Mouse (Mus musculus) intestine, postnatal 0 days (tissue): ENCODE data around the gene 3110040M04Rik. TPM values are rescaled to one million over a fixed set of nuclear protein-coding genes. Genes with fewer than 3 reads are reported as not detected.
"Not testable (repeated sequence)": the region's sequence is repeated elsewhere in the genome, so short reads cannot be mapped to it uniquely, and the experiment has no call there.

Experiments used
- ATAC-seq: fragments of 200-750 bp; cut with Nextera tagmentation; 2 replicates; pipeline ENCODE4 v1.8.0; 2017; ENCODE audit warnings: mild to moderate bottlenecking, moderate TSS enrichment, moderate library complexity
- H3K27ac ChIP-seq: fragments of 300-500 bp; sonication (generic); 2 replicates; pipeline ENCODE4 v1.5.1; 2014; ENCODE audit warnings: mild to moderate bottlenecking, low read depth, low read length, moderate library complexity
- H3K27me3 ChIP-seq: fragments of 300-500 bp; sonication (generic); replicated peaks from 2 replicates; pipeline ENCODE4 v1.6.1; 2014; ENCODE audit warnings: low read length, mixed read lengths; ENCODE audit not compliant: control insufficient read depth, insufficient read depth
- H3K36me3 ChIP-seq: fragments of 300-500 bp; sonication (generic); 2 replicates; pipeline ENCODE4 v1.6.1; 2014; ENCODE audit warnings: mild to moderate bottlenecking, moderate library complexity; ENCODE audit not compliant: control insufficient read depth, insufficient read depth
- H3K4me1 ChIP-seq: fragments of 300-500 bp; sonication (generic); replicated peaks from 2 replicates; pipeline ENCODE4 v1.6.1; 2014; ENCODE audit warnings: antibody characterized with exemption, low read length, mixed read lengths; ENCODE audit not compliant: control insufficient read depth, insufficient read depth
- H3K4me2 ChIP-seq: fragments of 300-500 bp; sonication (generic); replicated peaks from 2 replicates; pipeline ENCODE4 v1.6.1; 2014; ENCODE audit warnings: low read depth, mild to moderate bottlenecking, moderate library complexity
- H3K4me3 ChIP-seq: fragments of 300-500 bp; sonication (generic); 2 replicates; pipeline ENCODE4 v1.5.1; 2014; ENCODE audit warnings: low read depth, low read length
- H3K9ac ChIP-seq: fragments of 300-500 bp; sonication (generic); 2 replicates; pipeline ENCODE4 v1.6.1; 2014; ENCODE audit warnings: mild to moderate bottlenecking, low read depth, low read length
- H3K9me3 ChIP-seq: fragments of 300-500 bp; sonication (generic); 2 replicates; pipeline ENCODE4 v1.6.1; 2016; ENCODE audit warnings: mixed run types; ENCODE audit not compliant: control insufficient read depth
- CTCF ChIP-seq: sonication (generic); IDR thresholded peaks from 2 replicates; pipeline ENCODE4 v1.5.1; 2016; ENCODE audit warnings: low read depth, mild to moderate bottlenecking, control low read depth, antibody characterized with exemption, moderate library complexity
- WGBS: fragments of 180-500 bp; shearing (Covaris S2); extraction: QIAGEN DNeasy Blood & Tissue Kit; methylation state at CpG from one replicate; pipeline ENCODE4 v1.1.7; 2014; 5-methylcytosine and 5-hydroxymethylcytosine counted together
- polyA plus RNA-seq: library from polyadenylated mRNA; unstranded; fragments of >200 nt; fragmentation: Nextera tagmentation; extraction: Ambion mirVana; gene quantifications from 2 replicates; pipeline ENCODE4 v1.2.1, GENCODE M21; 2015

Gene 3110040M04Rik
- polyA plus RNA-seq, 1 experiment from 2014 or later, result not detected

DNA sequence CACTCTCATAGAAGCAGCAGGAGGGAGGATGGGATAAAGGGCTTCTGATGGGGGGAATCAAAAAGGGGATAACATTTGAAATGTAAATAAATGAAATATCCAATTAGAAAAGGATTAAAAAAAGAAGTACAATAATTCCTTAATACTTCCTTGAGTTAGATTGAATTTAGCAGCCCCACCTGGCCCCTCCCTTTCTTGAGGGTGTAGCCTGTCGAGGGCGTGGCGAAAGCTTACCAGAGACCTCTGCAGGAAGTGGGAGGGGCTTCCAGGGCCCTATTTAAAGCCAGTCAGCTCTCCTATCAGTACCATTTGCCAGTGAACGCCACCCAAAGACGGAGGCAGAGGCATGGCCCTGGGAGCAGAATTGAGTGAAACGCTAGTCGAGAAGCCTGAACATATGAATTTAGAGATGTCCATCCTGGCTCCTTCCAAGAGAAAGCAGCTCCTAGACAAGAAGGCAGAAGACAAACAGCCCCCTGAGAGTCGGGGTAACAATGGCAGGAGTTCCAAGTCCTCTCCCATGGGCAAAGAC is 6.0 kb downstream of the 3110040M04Rik start, which contains the start of gene Gm47996:
Gene Gm47996 (plus strand): TSS at position 308 of the 532 bp plus-strand sequence.
- 94% methylated on average over 4 of the region's 8 CpGs for WGBS
- H3K4me1 ChIP-seq, H3K9me3 ChIP-seq, H3K27me3 ChIP-seq, H3K27ac ChIP-seq, H3K4me3 ChIP-seq, H3K9ac ChIP-seq, H3K4me2 ChIP-seq, ATAC-seq, H3K36me3 ChIP-seq: not testable (repeated sequence)

DNA sequence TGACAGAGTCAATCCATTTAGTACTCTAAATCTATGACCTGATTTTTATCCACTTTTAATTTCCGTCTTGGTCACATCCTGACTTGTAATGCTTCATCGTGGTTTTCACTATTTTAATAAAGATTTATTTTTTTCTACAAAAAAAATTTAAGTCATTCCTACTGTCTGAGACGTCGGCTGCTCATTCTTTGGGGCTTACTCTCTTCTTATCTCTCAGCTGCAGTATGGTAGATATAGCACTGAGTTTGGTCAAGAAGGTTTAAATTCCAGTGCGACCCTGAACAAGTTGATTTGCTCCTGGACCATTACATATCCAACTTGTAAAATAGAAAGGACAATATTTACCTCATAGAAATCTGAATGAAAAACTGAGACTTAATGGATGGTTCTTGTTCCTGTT is 7.7 kb downstream of the 3110040M04Rik start:
- not testable (repeated sequence) for H3K36me3 ChIP-seq, ATAC-seq, H3K4me3 ChIP-seq, H3K9me3 ChIP-seq, H3K27me3 ChIP-seq, H3K4me2 ChIP-seq, H3K9ac ChIP-seq, H3K27ac ChIP-seq, H3K4me1 ChIP-seq
- 85% methylated on average over 5 of the region's 5 CpGs for WGBS

DNA sequence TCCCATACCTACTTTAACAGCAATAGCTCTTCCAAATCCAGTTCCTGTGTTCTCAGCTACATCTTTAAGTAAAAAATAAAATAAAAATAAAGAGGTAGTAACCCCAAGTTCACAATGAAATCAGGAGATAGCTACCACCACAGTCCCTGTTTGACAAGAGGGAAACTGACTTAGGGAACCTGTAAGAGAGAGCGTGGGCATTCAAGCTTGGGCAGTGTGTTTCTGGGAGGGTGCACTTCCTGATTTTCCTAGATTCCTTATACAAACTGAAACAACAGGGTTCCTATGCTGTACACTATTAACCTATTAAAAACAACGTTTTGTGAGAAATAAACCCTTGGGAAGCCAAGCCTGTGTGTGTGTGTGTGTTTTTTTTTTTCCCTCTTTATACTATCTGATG is 10.9 kb downstream of the 3110040M04Rik start:
- TF ChIP-seq CTCF, result no peak
- no peaks in the 10 kb centered on the region for H3K36me3 ChIP-seq
- H3K9ac ChIP-seq, result no peak overlapping the region
- no peak for ATAC-seq
- H3K9me3 ChIP-seq, result no peaks in the 10 kb centered on the region
- no peaks in the 10 kb centered on the region for H3K27me3 ChIP-seq
- H3K27ac ChIP-seq, result no peak overlapping the region
- 61% methylated on average over 2 of the region's 2 CpGs for WGBS
- H3K4me1 ChIP-seq, result peaks cover 3% of the 10 kb centered on the region; the same call in 1 of the 2 replicates
- H3K4me3 ChIP-seq, result no peak overlapping the region
- no peak overlapping the region for H3K4me2 ChIP-seq

DNA sequence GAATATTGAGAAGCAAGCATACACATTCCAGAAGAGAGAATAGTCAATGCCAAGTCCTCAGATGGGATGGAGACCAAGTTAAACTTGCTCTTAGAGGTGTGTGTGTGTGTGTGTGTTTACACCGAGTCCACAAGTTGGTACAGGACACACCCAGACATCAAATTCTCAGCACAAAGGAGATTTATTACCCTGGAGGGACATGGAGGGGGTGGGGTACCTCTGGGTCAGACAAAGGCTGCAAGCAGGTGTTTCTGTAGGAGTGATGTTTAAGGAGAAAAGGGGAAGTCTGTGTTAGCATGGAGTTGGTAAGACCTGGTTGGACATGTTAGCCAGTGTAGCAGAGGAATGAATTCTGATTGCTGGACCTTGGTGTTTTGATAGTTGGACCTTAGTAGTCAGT is 12.1 kb downstream of the 3110040M04Rik start:
- Histone ChIP-seq H3K27ac (no peak overlapping the region; the same call in 1 of the 2 replicates), H3K27me3 (no peaks in the 10 kb centered on the region), H3K36me3 (no peaks in the 10 kb centered on the region), H3K9ac (no peak overlapping the region), H3K4me2 (peak overlapping the region; percentile 9; the same call in 1 of the 2 replicates), H3K4me1 (peaks cover 3% of the 10 kb centered on the region; the same call in 1 of the 2 replicates), H3K4me3 (no peak overlapping the region), H3K9me3 (no peaks in the 10 kb centered on the region)
- TF ChIP-seq CTCF, result no peak
- ATAC-seq, result peak; percentile 54; the same call in 1 of the 2 replicates
- 26% methylated on average over 1 of the region's 1 CpGs for WGBS

DNA sequence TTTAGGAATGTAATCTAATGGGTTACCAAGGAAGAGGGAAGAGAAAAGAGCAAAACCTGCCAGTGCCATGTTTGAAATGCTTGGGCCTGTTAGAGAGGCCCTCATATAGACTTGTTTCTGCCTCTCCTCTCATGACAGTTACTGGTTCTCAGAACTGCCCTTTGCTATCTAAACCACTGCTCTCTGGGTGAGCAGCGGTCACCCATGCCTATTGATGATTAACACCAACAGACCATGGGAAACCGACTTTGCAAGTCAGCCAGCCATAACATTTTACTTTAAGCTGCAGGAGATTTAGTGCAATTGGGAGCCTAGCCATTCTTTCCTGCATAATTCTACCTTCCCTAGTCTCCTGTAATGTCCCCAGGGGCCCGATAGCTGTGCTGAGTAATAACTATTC is 12.5 kb downstream of the 3110040M04Rik start:
- H3K9ac ChIP-seq, result no peak overlapping the region
- peaks cover 3% of the 10 kb centered on the region; the same call in 1 of the 2 replicates for H3K4me1 ChIP-seq
- H3K36me3 ChIP-seq, result no peaks in the 10 kb centered on the region
- H3K4me2 ChIP-seq, result peak overlapping the region; percentile 9; the same call in 1 of the 2 replicates
- WGBS, result 40% methylated on average over 3 of the region's 3 CpGs
- no peaks in the 10 kb centered on the region for H3K27me3 ChIP-seq
- no peak for TF ChIP-seq CTCF
- H3K4me3 ChIP-seq, result no peak overlapping the region
- no peaks in the 10 kb centered on the region for H3K9me3 ChIP-seq
- 0 out of 2 replicates have a peak, but pooled peaks have one; percentile 25 for ATAC-seq
- H3K27ac ChIP-seq, result no peak overlapping the region; the same call in none of the 2 replicates

DNA sequence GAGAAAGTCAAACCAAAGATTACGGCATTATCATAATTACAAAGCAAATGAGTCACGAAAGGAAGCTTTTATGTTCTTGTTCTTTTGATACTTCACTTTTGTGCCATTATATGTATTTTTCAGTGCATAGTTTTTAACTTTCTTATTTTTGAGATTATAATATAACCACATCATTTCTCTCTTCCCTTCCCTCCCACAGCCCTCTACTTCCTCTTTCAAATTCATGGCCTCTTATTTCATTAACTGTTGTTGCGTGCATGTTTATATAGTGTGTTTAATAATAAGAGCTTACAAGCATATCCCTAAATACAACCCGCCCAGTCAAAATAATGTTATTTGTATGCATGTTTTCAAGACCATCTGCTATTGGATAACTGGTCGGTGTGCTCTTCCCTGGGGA is 15.1 kb downstream of the 3110040M04Rik start:
- Histone ChIP-seq H3K27me3 (no peaks in the 10 kb centered on the region), H3K4me2 (no peak overlapping the region), H3K9me3 (no peaks in the 10 kb centered on the region), H3K36me3 (no peaks in the 10 kb centered on the region), H3K9ac (no peak overlapping the region), H3K4me3 (no peak overlapping the region), H3K4me1 (peaks cover 3% of the 10 kb centered on the region; the same call in 1 of the 2 replicates), H3K27ac (no peak overlapping the region)
- ATAC-seq, result no peak
- TF ChIP-seq CTCF, result no peak
- 90% methylated on average over 5 of the region's 5 CpGs for WGBS

DNA sequence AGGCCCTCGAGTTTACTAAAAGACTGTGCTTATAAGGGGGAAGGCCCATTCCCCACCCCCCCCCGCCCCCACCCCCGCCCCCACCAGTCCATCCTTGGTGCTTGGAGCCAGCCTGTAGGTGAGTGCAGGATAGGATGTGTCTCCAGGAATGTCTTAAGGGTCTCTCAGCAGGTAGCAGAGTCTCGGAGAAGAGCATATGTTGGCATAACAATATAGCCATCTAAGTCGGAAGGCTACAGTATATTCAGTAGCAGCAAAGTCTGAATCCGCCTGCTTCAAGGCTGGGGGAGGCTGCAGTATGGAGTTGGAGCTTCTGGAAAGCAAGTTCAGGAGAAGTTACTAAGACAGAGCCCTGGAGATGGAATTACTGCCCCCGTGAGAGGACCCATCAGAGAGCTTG is 16.2 kb downstream of the 3110040M04Rik start:
- no peak for TF ChIP-seq CTCF

More for the DNA sequence above, 16.2 kb downstream of the 3110040M04Rik start:
- Histone ChIP-seq H3K4me2 (no peak overlapping the region), H3K9me3 (no peaks in the 10 kb centered on the region), H3K4me3 (no peak overlapping the region), H3K36me3 (no peaks in the 10 kb centered on the region), H3K27me3 (no peaks in the 10 kb centered on the region), H3K9ac (no peak overlapping the region), H3K27ac (no peak overlapping the region), H3K4me1 (peaks cover 3% of the 10 kb centered on the region; the same call in 1 of the 2 replicates)
- 77% methylated on average over 7 of the region's 7 CpGs for WGBS
- no peak for ATAC-seq
